In the genomic region with DNA sequence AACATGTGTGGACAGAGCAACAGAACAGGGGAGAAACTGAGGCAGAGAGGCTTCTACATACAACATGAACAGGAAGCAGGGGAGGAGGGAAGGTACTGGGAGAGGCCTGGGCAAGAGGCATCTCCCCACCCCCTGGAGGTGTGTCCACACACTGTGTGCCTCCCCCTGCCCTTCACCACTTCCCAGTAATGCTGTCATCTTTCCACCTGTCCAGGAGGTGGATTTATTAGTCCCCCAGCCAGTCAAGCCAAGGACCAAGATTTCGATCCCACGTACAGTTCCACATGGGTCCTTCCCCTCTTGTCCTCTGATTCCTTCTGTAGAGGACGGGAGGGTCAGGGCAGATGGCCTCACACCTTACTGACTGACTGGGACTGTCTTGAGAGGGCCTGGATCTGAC, we compare ENCODE assay signal across 13 mouse cellular contexts.
"Had no signal": no experiment of that assay in that cellular context is flagged by ENCODE, and none has a peak within 500 bp of the region (broad histone marks: within the 10 kb centered on the region; RNA-seq: fewer than 3 reads in every experiment).

No protein-coding gene starts in this region.

- H3K27ac ChIP-seq: kidney, embryonic 15.5 days; limb, embryonic 15.5 days; liver, embryonic 15.5 days; midbrain, embryonic 13.5 days; neural tube, embryonic 12.5 days; stomach, postnatal 0 days had no signal

- ATAC-seq: midbrain, embryonic 13.5 days had no signal

- H3K9ac ChIP-seq: kidney, embryonic 15.5 days; limb, embryonic 15.5 days; liver, embryonic 15.5 days; lung, embryonic 14.5 days; midbrain, embryonic 13.5 days; neural tube, embryonic 12.5 days had no signal

- H3K9me3 ChIP-seq: kidney, embryonic 15.5 days; limb, embryonic 15.5 days; liver, embryonic 15.5 days; midbrain, embryonic 13.5 days; neural tube, embryonic 12.5 days had no signal

- H3K27me3 ChIP-seq: limb, embryonic 15.5 days; liver, embryonic 15.5 days; midbrain, embryonic 13.5 days; neural tube, embryonic 12.5 days had no signal

- H3K4me2 ChIP-seq: kidney, embryonic 15.5 days; limb, embryonic 15.5 days; liver, embryonic 15.5 days; lung, embryonic 14.5 days; midbrain, embryonic 13.5 days; neural tube, embryonic 12.5 days had no signal

- DNase-seq: kidney, adult 11 months; kidney, postnatal 36 days; layer of hippocampus, adult 9-11 months; layer of hippocampus, postnatal 36 days; lung, postnatal 4 days; thymus, postnatal 14 days had no signal

- H3K36me3 ChIP-seq: kidney, embryonic 15.5 days; limb, embryonic 15.5 days; liver, embryonic 15.5 days; midbrain, embryonic 13.5 days; neural tube, embryonic 12.5 days had no signal

- H3K4me3 ChIP-seq: kidney, embryonic 15.5 days; limb, embryonic 15.5 days; liver, embryonic 15.5 days; midbrain, embryonic 13.5 days; neural tube, embryonic 12.5 days had no signal

- H3K4me1 ChIP-seq: liver, embryonic 15.5 days had no signal
